Mouse (Mus musculus) embryonic facial prominence, embryonic 13.5 days (tissue): ENCODE measurements around the gene Schip1. TPM values are rescaled to one million over a fixed set of nuclear protein-coding genes. Genes with fewer than 3 reads are reported as not detected.

Experiments used
- ATAC-seq: fragments of 200-750 bp; cut with Nextera tagmentation; 2 replicates; pipeline ENCODE4 v1.8.0; 2017; ENCODE audit warnings: low read depth; ENCODE audit not compliant: insufficient number of reproducible peaks, insufficient read depth, low FRiP score, low TSS enrichment
- H3K27ac ChIP-seq: fragments of 300-500 bp; sonication (generic); 2 replicates; pipeline ENCODE4 v1.5.1; 2015; ENCODE audit warnings: moderate library complexity, mild to moderate bottlenecking, inconsistent platforms
- H3K27me3 ChIP-seq: fragments of 300-500 bp; sonication (generic); 2 replicates; pipeline ENCODE4 v1.6.1; 2015; ENCODE audit warnings: mild to moderate bottlenecking, inconsistent platforms
- H3K36me3 ChIP-seq: fragments of 300-500 bp; sonication (generic); 2 replicates; pipeline ENCODE4 v1.6.1; 2015; ENCODE audit warnings: mild to moderate bottlenecking, inconsistent platforms
- H3K4me1 ChIP-seq: fragments of 300-500 bp; sonication (generic); 2 replicates; pipeline ENCODE4 v1.6.1; 2015; ENCODE audit warnings: inconsistent platforms
- H3K4me2 ChIP-seq: fragments of 300-500 bp; sonication (generic); 2 replicates; pipeline ENCODE4 v1.6.1; 2015; ENCODE audit warnings: moderate library complexity, mild to moderate bottlenecking, inconsistent platforms
- H3K4me3 ChIP-seq: fragments of 300-500 bp; sonication (generic); 2 replicates; pipeline ENCODE4 v1.5.1; 2015; ENCODE audit warnings: mild to moderate bottlenecking, inconsistent platforms
- H3K9ac ChIP-seq: fragments of 300-500 bp; sonication (generic); 2 replicates; pipeline ENCODE4 v1.6.1; 2015; ENCODE audit warnings: mild to moderate bottlenecking, inconsistent platforms
- H3K9me3 ChIP-seq: fragments of 300-500 bp; sonication (generic); 2 replicates; pipeline ENCODE4 v1.6.1; 2016; ENCODE audit warnings: inconsistent platforms
- WGBS: fragments of 180-500 bp; shearing (Covaris S2); methylation state at CpG from one replicate; pipeline ENCODE4 v1.1.7; 2015; ENCODE audit warnings: mixed read lengths; 5-methylcytosine and 5-hydroxymethylcytosine counted together
- polyA plus RNA-seq: library from polyadenylated mRNA; unstranded; fragments of >200 nt; fragmentation: Nextera tagmentation; extraction: Ambion mirVana; gene quantifications from 2 replicates; pipeline ENCODE4 v1.2.1, GENCODE M21; 2015

Schip1 gene
- polyA plus RNA-seq, 1 experiment from 2014 or later = 20.5 TPM

- 0 out of 2 replicates have a peak, but pooled peaks cover 4% of the 10 kb centered on the region for H3K9me3 ChIP-seq
- WGBS = 63% methylated on average over 3 of the region's 3 CpGs
- ATAC-seq = no peak
Observed at GRCm38 (mm10) chr3:68353492-68353891, 288.9 kb downstream of the Schip1 start.

GRCm38 (mm10) chr3:68356516-68356915, 291.9 kb downstream of the Schip1 start:
- Histone ChIP-seq H3K27me3 (no peaks in the 10 kb centered on the region), H3K9ac (no peak overlapping the region), H3K4me1 (no peaks in the 10 kb centered on the region), H3K4me3 (no peak overlapping the region), H3K27ac (no peak overlapping the region), H3K36me3 (no peaks in the 10 kb centered on the region), H3K4me2 (no peak overlapping the region), H3K9me3 (0 out of 2 replicates have a peak, but pooled peaks cover 4% of the 10 kb centered on the region)
- no peak for ATAC-seq
- WGBS = 85% methylated on average over 2 of the region's 2 CpGs

More at GRCm38 (mm10) chr3:68353492-68353891, 288.9 kb downstream of the Schip1 start:
- H3K27me3 ChIP-seq = no peaks in the 10 kb centered on the region
- no peak overlapping the region for H3K4me2 ChIP-seq
- no peaks in the 10 kb centered on the region for H3K36me3 ChIP-seq
- H3K27ac ChIP-seq = no peak overlapping the region
- no peak overlapping the region for H3K9ac ChIP-seq
- H3K4me3 ChIP-seq = no peak overlapping the region
- H3K4me1 ChIP-seq = no peaks in the 10 kb centered on the region

DNA sequence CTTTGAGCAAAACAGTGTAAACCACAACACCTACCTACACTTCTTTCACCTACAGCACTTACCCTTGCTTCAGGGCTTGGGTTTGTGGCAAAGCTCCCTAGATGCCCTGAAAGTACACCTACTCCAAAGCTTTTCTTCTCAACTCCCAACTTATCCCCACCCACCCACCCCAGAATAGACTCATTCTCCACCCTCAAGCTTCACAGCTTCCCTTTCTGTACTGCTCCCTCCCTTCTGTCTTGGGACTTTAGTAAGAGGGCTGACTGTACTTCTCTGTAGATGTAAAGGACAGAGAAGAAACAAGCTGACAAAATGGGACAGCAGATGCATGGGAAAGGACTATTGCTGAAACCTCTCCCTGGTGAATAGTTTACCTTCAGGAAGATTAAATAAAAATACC, 303.4 kb downstream of the Schip1 start:
- Histone ChIP-seq H3K27ac (no peak overlapping the region), H3K9ac (no peak overlapping the region), H3K4me1 (no peaks in the 10 kb centered on the region), H3K27me3 (no peaks in the 10 kb centered on the region), H3K4me3 (no peak overlapping the region), H3K9me3 (no peaks in the 10 kb centered on the region), H3K4me2 (no peak overlapping the region), H3K36me3 (no peaks in the 10 kb centered on the region)
- no peak for ATAC-seq

GRCm38 (mm10) chr3:68372925-68373324, 308.3 kb downstream of the Schip1 start:
- Histone ChIP-seq H3K4me2 (no peak overlapping the region), H3K4me3 (no peak overlapping the region), H3K9ac (no peak overlapping the region), H3K4me1 (no peaks in the 10 kb centered on the region), H3K9me3 (no peaks in the 10 kb centered on the region), H3K27ac (no peak overlapping the region), H3K27me3 (no peaks in the 10 kb centered on the region), H3K36me3 (no peaks in the 10 kb centered on the region)
- 89% methylated on average over 1 of the region's 1 CpGs for WGBS
- ATAC-seq = no peak

DNA sequence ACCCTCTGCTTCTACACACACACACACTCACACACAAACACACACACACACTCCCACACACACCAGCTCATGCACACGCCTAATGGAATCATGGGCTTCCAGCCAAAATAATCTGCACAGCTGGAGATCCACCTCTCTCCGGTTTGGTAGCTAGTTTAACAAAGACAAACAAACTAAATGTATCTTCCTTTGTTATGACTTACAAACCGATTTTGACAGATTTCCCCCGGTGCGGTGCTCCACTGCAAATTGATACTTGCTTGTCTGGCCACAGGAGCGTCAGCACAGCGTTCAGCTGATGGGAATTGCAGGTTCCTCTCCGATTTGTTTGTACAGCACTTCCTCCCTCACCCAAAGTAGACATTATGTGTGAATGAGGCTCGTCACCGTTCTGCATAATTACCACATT, 310.5 kb downstream of the Schip1 start:
- WGBS = 46% methylated on average over 10 of the region's 10 CpGs
- Histone ChIP-seq H3K4me2 (no peak overlapping the region), H3K9ac (no peak overlapping the region), H3K4me3 (no peak overlapping the region), H3K36me3 (no peaks in the 10 kb centered on the region), H3K27ac (no peak overlapping the region), H3K9me3 (no peaks in the 10 kb centered on the region), H3K27me3 (no peaks in the 10 kb centered on the region), H3K4me1 (no peaks in the 10 kb centered on the region)
- no peak for ATAC-seq

- H3K4me2 ChIP-seq = no peak overlapping the region
- H3K4me1 ChIP-seq = no peaks in the 10 kb centered on the region
- 62% methylated on average over 7 of the region's 7 CpGs for WGBS
- no peak overlapping the region for H3K9ac ChIP-seq
- H3K36me3 ChIP-seq = no peaks in the 10 kb centered on the region
- H3K4me3 ChIP-seq = no peak overlapping the region
- H3K27me3 ChIP-seq = no peaks in the 10 kb centered on the region
- no peak for ATAC-seq
- H3K9me3 ChIP-seq = no peaks in the 10 kb centered on the region
- H3K27ac ChIP-seq = no peak overlapping the region
Observed at GRCm38 (mm10) chr3:68377452-68378198, 313.0 kb downstream of the Schip1 start.

GRCm38 (mm10) chr3:68378799-68379198, 314.2 kb downstream of the Schip1 start:
- H3K9me3 ChIP-seq = no peaks in the 10 kb centered on the region
- no peaks in the 10 kb centered on the region for H3K36me3 ChIP-seq
- no peak overlapping the region for H3K9ac ChIP-seq
- H3K4me1 ChIP-seq = no peaks in the 10 kb centered on the region
- 63% methylated on average over 2 of the region's 2 CpGs for WGBS
- no peaks in the 10 kb centered on the region for H3K27me3 ChIP-seq
- ATAC-seq = no peak
- no peak overlapping the region for H3K27ac ChIP-seq
- no peak overlapping the region for H3K4me2 ChIP-seq
- no peak overlapping the region for H3K4me3 ChIP-seq

DNA sequence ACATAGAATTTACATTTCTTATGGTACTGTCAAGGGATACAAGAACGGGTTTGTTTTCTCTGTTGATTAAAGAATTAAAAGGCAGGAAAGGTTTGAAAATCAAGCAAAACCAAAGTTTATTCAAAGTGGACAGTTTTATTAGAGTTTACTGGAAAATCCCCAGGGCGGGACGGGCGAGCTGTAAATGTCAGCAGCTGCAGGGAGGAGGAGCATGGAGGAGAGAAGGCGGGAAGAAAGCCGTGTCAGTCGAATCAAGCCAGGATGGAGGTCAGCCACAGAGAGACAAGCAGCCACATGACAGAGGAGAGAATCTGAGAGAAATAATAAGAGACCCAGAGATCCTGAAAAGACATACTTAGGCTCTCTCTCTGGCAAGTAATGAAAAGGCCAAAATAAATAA, 314.6 kb downstream of the Schip1 start:
- Histone ChIP-seq H3K9me3 (no peaks in the 10 kb centered on the region), H3K27ac (no peak overlapping the region), H3K4me3 (no peak overlapping the region), H3K9ac (no peak overlapping the region), H3K4me2 (no peak overlapping the region), H3K36me3 (no peaks in the 10 kb centered on the region), H3K4me1 (no peaks in the 10 kb centered on the region), H3K27me3 (no peaks in the 10 kb centered on the region)
- no peak for ATAC-seq
- WGBS = 38% methylated on average over 7 of the region's 7 CpGs

GRCm38 (mm10) chr3:68383672-68384071, 319.1 kb downstream of the Schip1 start:
- no peak overlapping the region for H3K4me3 ChIP-seq
- H3K4me2 ChIP-seq = no peak overlapping the region
- H3K27me3 ChIP-seq = no peaks in the 10 kb centered on the region
- no peaks in the 10 kb centered on the region for H3K36me3 ChIP-seq
- no peaks in the 10 kb centered on the region for H3K4me1 ChIP-seq
- no peak overlapping the region for H3K27ac ChIP-seq
- no peaks in the 10 kb centered on the region for H3K9me3 ChIP-seq
- no peak for ATAC-seq
- H3K9ac ChIP-seq = no peak overlapping the region

DNA sequence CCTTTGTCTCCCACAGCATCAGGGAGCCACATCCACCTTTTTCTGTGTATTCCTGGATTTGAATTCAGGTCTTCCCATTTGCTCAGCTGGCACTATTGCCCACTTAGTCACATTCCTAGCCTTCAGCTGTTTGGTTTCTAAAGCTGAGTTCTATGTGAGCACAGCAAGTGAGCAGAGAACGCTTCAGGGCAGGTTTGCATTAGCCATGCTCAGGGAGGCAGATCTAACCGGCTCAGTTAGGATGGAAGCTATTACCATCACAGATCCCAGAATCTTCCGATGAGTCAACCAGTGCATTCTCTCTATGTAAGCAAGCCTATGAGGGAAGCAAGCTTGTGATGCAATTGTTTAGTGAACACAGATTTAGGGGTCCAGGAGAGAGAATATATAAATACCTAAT, 320.9 kb downstream of the Schip1 start:
- no peak overlapping the region for H3K27ac ChIP-seq
- no peaks in the 10 kb centered on the region for H3K27me3 ChIP-seq
- no peak overlapping the region for H3K4me2 ChIP-seq
- H3K4me1 ChIP-seq = no peaks in the 10 kb centered on the region
- no peak for ATAC-seq
- no peaks in the 10 kb centered on the region for H3K36me3 ChIP-seq
- no peaks in the 10 kb centered on the region for H3K9me3 ChIP-seq
- no peak overlapping the region for H3K9ac ChIP-seq
- WGBS = 49% methylated on average over 3 of the region's 3 CpGs
- H3K4me3 ChIP-seq = no peak overlapping the region

DNA sequence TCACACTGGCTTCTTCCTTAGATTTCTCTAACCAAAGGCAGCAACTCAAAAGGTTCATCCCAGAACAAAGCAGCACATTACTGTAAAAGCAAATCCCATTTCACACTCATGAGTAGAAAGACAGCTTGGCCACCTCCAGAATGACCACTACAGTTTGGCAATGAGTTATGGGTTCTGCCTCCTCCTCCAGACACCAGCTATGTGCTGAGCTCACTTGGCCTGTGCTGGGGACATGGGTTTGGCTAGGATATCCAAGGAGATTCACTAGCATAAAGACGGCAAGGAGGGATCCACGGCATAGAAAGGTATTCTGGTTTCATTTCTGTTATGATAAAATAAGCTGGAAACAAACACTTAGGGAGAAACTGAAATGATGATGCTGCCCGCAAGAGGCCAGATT, 323.4 kb downstream of the Schip1 start:
- WGBS = 93% methylated on average over 3 of the region's 3 CpGs
- Histone ChIP-seq H3K9me3 (no peaks in the 10 kb centered on the region), H3K4me3 (no peak overlapping the region), H3K27ac (no peak overlapping the region), H3K4me2 (no peak overlapping the region), H3K27me3 (no peaks in the 10 kb centered on the region), H3K4me1 (no peaks in the 10 kb centered on the region), H3K9ac (no peak overlapping the region), H3K36me3 (no peaks in the 10 kb centered on the region)
- no peak for ATAC-seq

DNA sequence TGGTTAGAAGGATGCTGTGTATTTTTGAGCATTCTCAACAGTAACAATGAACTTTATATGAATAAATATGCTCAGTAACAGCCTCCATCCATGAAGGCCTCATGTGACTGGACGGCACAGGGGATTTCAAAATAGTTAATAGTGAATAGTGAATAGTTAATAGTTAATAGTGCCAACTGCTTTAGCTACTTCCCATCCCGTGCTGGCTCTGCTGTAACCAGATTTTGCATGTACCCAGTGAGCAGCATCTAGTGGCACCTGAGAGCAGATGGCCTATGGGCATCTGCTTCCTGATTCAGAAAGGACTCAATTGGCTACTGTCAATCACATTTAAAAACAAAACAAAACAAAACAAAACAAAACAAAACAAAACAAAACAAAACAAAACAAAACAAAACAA, 329.0 kb downstream of the Schip1 start:
- no peaks in the 10 kb centered on the region for H3K27me3 ChIP-seq
- 69% methylated on average over 2 of the region's 2 CpGs for WGBS
- ATAC-seq = no peak
- H3K9me3 ChIP-seq = no peaks in the 10 kb centered on the region
- H3K4me1 ChIP-seq = no peaks in the 10 kb centered on the region
- H3K9ac ChIP-seq = no peak overlapping the region
- H3K4me3 ChIP-seq = no peak overlapping the region
- H3K4me2 ChIP-seq = no peak overlapping the region
- H3K36me3 ChIP-seq = no peaks in the 10 kb centered on the region
- H3K27ac ChIP-seq = no peak overlapping the region
